Mouse (Mus musculus) spleen, adult 2 months (tissue): ENCODE results near the gene Cyb561.

Source experiments
- CTCF ChIP-seq: fragments of 200-500 bp; IDR thresholded peaks from 2 replicates; pipeline ENCODE4 v1.5.1; 2011; ENCODE audit warnings: mild to moderate bottlenecking, inconsistent platforms; ENCODE audit not compliant: insufficient read depth, insufficient read length, insufficient replicate concordance; ENCODE audit errors: extremely low read depth
- POLR2A ChIP-seq: fragments of 200-500 bp; IDR thresholded peaks from 2 replicates; pipeline ENCODE4 v1.6.1; 2011; ENCODE audit warnings: low read depth, low read length, inconsistent platforms

DNA sequence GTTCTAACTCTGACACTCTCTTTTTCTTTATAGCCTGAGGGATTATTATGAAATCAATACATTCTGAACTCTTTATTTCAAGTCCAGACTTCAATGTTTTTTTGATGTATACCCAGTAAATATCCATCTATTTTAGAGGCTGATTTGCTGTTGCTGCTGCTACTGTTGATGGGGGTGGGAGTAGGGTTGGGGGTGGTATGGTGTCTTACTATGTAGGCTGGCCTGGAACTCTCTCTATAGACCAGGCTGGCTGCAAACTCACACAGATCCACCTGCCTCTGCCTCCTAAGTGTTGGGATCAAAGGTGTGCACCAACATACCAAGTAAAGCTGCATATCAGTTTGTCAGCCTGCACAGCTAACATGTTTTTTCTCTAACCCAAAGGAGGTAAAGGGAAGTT is 42.0 kb downstream of the Cyb561 start:
- TF ChIP-seq CTCF (no peak), POLR2A (no peak)
